Mouse (Mus musculus) cerebellum, postnatal 14 days (tissue): ENCODE data around the gene Cxcl17.

Experiments used
- DNase-seq, 2 experiments: peaks; one replicate each; pipeline ENCODE4 v3.0.0; 2021; ENCODE audit warnings: mixed read lengths in 2 of 2

Cxcl17 gene

GRCm38 (mm10) chr7:25390054-25390770, 22.5 kb downstream of the Cxcl17 start:
- no peak for DNase-seq

GRCm38 (mm10) chr7:25388916-25389315, 23.8 kb downstream of the Cxcl17 start:
- DNase-seq, result no peak

- DNase-seq, result no peak
These were observed 24.8 kb downstream of the Cxcl17 start for GRCm38 (mm10) chr7:25387811-25388440.

- DNase-seq, result peak; percentile 90 to 91
These were observed 26.7 kb downstream of the Cxcl17 start for GRCm38 (mm10) chr7:25385850-25386555.

- no peak for DNase-seq
These were observed 27.4 kb downstream of the Cxcl17 start for GRCm38 (mm10) chr7:25385259-25385658.

GRCm38 (mm10) chr7:25384818-25385217, 27.9 kb downstream of the Cxcl17 start:
- DNase-seq, result no peak

- DNase-seq, result peak in 1 of 2 experiments; percentile 44
These were observed 28.4 kb downstream of the Cxcl17 start for GRCm38 (mm10) chr7:25384318-25384717.

GRCm38 (mm10) chr7:25383891-25384290, 28.8 kb downstream of the Cxcl17 start:
- DNase-seq, result peak; percentile 67 to 72

- DNase-seq, result peak in 1 of 2 experiments; percentile 32
These were observed 29.3 kb downstream of the Cxcl17 start for GRCm38 (mm10) chr7:25383385-25383784.

- no peak for DNase-seq
These were observed 30.1 kb downstream of the Cxcl17 start for GRCm38 (mm10) chr7:25382541-25382940.

GRCm38 (mm10) chr7:25381284-25381680, 31.4 kb downstream of the Cxcl17 start:
- DNase-seq, result no peak

GRCm38 (mm10) chr7:25380392-25381283, 32.0 kb downstream of the Cxcl17 start:
- DNase-seq, result no peak

GRCm38 (mm10) chr7:25379551-25380351, 32.9 kb downstream of the Cxcl17 start:
- DNase-seq, result peak; percentile 73 to 81

GRCm38 (mm10) chr7:25378181-25379100, 34.2 kb downstream of the Cxcl17 start:
- DNase-seq, result no peak

GRCm38 (mm10) chr7:25377100-25377700, 35.5 kb downstream of the Cxcl17 start:
- no peak for DNase-seq

- peak; percentile 95 to 96 for DNase-seq
These were observed 36.1 kb downstream of the Cxcl17 start for GRCm38 (mm10) chr7:25376556-25376955.

GRCm38 (mm10) chr7:25372441-25372840, 40.2 kb downstream of the Cxcl17 start:
- no peak for DNase-seq

- DNase-seq, result peak; percentile 75 to 76
These were observed 43.5 kb downstream of the Cxcl17 start, which contains the start of gene Cnfn for GRCm38 (mm10) chr7:25369058-25369749. TSS of gene Cnfn (minus strand) at chr7:25369724.

- DNase-seq, result peak; percentile 82 to 83
These were observed 44.4 kb downstream of the Cxcl17 start for GRCm38 (mm10) chr7:25368333-25368732.
